Mouse (Mus musculus) megakaryocyte, embryonic 14.5 days (primary cell): ENCODE data around the gene Commd1.

Experiments
- FLI1 ChIP-seq: IDR thresholded peaks from 2 replicates; pipeline ENCODE4 v1.6.1; 2012; ENCODE audit warnings: low read length, inconsistent platforms, mixed read lengths
- GATA1 ChIP-seq: IDR thresholded peaks from 3 replicates; pipeline ENCODE4 v1.6.1; 2012; ENCODE audit warnings: mixed read lengths, low read length, inconsistent platforms, borderline replicate concordance

GRCm38 (mm10) chr11:23014996-23015395 is 32.8 kb upstream of the Commd1 start:
- no peak for TF ChIP-seq GATA1
- no peak for TF ChIP-seq FLI1
